Mouse (Mus musculus) R1 (cell line): ENCODE data around the gene Ly6g6c.
A peak's percentile ranks its signal among the peaks of the same experiment; 100 is the strongest.

Source experiments
- DNase-seq: peaks from one replicate; pipeline ENCODE4 v3.0.0-alpha.2; 2018; ENCODE audit warnings: low read depth, low spot score

The Ly6g6c gene

DNA sequence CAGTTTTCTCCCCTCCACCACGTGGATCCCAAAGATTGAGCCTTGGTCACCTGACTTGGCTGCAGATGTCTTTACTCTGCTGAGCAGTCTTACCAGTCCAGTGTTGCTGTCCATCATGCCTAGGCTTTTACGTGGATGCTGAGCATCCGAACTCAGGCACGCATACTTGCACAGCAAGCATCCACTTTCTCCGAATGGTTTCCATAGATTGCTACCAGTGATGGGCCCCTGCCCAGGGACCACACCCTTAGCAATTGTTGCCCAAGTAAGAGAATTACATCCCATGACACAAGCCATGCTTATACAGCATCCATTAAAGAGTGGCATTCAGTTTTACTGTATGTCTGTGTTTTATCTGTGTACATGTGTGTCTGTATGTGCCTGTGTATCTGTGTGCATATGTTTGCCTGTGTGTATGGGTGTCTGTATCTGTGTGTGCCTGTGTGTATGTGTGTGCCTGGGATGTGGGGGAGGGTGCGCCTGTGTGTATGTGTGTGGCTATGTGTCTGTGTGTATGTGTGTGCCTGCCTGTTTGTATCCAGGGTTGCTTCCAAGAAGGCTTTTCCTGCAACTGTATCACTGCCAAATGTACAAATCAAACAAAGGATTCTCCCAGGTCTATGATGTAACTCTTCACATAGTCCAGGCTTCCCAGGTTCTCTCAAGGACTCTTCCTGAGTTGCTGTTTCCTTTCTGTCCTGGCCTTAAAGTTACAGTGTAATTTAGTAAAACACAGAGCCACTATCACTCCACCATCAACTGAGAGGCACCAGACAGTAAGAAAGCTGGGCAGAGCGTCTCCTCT is 9.3 kb upstream of the Ly6g6c start:
- DNase-seq: no peak

DNA sequence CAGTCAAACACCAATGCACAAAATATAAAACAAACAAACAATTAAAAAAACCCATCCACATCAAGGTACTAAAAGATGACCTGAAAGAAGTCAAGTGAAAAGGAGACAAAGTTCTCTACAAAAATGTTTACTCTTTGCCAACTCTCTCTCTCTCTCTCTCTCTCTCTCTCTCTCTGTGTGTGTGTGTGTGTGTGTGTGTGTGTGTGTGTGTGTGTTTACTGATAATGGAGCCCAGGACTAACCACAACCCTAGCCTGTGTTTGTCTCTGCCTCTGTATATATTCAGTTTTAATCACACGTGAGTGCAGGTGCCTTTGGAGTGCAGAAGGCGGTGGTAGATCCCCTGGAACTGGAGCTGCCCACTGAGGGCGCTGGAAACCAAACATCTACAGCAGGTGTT is 8.1 kb upstream of the Ly6g6c start:
- DNase-seq: no peak

DNA sequence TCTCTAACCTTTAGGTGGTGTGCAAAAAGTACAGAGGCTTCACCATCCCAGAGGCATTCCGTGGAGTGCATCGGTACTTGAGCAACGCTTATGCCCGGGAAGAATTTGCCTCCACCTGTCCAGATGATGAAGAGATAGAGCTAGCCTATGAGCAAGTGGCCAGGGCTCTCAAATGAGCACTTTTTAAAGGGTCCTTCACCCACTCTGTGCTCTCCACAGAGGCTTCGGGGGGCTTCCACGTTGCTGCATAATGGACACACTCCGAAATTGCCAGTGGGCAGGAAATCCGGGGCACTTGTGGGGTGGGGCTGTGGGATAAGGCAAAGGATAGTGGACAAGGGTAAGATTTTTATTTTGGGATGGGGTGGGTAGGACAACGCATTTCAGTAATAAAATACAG is 6.9 kb upstream of the Ly6g6c start:
- no peak for DNase-seq

DNA sequence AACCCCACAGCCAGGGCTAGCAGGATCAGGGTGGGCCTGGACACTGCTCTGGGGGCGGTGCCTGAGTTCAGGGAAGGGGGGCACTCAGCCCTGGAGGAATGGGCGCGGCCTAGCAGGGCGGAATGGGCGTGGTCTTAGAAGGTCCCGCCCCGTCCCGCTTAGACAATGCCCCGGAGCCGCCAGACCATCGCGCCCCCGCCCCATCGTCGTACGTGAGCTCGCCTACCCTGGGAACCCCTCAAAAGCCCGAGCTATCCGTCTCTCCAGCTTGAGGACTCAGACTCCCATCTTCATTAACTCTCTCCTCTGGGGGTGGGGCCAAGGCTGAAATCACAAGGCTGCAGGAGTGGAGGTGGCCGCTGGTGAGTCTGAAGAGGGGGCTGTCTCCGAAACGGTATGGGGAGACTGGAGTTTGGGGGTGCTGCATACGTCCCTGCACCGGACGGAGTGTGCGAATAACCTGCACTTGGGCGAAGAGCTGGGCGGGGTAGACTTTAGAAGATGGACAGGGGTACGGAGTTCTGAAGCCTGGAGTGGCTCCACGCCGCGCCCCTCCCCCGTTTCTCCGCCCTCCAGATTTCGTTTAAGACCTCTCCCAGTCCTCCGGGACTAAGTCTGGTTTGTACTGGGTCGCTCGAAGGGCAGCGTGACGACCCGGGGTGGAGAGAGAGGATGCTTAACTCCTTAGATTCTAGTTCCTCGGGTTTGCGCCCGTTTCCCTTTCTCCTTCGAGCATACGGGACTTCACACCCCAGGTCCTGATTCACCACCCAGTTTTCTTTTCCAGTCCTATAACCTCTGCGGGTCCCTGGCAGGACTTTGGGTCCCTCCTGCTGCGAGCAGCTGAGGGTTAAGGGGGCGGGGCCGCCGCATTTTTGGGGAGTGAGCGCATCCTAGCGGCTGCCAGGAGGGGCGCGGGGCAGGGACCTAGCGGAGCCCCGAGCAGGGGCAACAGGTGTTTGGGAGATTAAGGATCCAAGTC is 6.0 kb upstream of the Ly6g6c start, which contains the start of gene Ddah2:
Gene Ddah2, plus strand, starts transcription at position 125 of the 982 bp plus-strand sequence.
- DNase-seq: peak; percentile 90

DNA sequence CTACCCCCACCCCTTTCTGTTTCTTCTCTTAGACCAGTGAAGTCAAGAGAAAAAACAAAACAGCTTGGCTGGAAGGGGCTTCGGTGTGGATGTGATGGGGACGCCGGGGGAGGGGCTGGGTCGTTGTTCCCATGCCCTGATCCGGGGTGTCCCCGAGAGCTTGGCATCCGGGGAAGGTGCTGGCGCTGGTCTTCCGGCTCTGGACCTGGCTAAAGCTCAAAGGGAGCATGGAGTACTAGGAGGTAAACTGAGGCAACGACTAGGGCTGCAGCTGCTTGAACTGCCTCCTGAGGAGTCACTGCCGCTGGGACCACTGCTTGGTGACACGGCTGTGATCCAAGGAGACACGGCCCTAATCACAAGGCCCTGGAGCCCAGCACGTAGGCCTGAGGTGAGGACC is 5.1 kb upstream of the Ly6g6c start:
- DNase-seq: no peak

DNA sequence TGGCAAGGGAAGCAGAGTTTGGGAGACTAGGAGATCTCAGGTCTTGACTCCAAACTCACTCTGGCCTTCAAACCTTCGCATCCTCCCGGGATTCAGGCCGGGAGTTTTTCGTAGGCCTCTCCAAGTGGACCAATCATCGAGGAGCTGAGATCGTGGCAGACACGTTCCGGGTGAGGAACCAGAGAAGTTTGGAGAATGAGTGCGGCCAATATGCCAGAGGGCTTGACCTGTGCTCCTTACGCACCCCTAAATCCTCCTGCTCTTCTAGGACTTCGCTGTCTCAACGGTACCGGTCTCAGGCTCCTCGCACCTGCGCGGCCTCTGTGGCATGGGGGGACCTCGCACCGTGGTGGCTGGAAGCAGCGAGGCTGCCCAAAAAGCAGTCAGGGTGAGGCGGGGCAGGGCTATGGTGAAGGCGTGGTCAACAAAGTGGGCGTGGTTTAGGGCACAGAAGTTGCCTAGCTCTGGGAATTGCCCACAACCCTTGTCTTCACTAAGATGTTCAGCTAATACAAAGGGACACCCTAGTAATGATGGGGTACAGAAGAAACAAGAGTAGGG is 4.4 kb upstream of the Ly6g6c start:
- DNase-seq: peak; percentile 73

DNA sequence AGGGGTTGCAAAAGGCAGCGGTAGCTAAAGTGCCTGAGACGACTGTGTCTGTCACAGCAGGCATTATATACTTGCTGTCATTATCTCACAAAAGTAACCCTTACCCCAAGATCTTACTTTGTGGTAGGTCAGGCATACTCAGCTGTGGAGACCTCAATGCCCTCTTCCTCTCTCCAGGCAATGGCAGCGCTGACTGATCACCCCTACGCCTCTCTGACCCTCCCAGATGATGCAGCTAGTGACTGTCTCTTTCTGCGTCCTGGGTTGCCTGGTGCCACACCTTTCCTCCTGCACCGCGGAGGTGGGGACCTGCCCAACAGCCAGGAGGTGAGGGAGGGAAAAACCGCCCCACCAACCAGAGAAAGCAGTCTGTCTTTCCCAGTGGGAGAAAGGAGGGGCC is 3.9 kb upstream of the Ly6g6c start:
- DNase-seq: peak; percentile 36

DNA sequence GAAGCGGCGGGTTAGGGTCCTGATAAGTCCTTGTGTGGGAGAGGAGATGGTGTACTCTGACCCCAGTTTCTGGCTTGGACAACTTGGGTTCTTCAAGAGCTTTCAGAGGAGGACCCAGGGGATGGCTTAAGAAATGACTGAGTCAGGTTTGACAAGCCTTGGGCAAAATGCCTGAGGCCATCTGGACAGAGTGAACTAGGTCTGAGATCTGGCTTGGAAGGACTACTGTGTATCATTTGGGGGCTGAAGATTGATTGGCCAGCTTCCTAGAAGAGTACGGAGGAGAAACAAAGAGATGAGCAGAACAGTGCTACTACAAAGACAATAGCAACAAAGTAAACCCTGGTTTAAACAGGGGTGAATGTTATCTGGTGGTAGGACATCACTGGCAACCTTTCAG is 1.7 kb upstream of the Ly6g6c start:
- DNase-seq: no peak

DNA sequence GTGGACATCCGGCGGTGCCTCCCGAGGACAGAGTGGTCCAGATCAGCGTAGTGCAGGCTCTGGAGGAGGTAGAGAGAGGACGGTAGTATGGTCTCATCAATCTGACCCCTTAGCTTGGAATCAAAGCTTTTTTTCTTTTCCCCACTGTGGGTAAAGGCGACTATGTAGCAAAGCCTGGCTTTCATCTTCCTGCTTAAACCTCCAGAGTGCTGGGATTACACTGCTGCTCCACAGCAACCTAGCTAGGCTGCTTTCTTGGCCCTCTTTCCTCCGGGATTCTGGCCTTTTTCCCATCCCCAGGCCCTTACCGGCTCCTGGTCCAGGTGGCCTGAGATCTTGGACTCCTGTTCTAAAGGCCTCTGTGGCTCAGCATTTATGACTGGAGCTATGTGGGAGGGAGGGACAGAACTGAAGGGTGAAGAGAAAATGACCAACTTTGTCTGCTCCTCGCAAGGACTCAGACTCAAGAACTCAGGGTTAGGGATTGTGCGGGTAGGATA is 760 bp upstream of the Ly6g6c start:
- no peak for DNase-seq

DNA sequence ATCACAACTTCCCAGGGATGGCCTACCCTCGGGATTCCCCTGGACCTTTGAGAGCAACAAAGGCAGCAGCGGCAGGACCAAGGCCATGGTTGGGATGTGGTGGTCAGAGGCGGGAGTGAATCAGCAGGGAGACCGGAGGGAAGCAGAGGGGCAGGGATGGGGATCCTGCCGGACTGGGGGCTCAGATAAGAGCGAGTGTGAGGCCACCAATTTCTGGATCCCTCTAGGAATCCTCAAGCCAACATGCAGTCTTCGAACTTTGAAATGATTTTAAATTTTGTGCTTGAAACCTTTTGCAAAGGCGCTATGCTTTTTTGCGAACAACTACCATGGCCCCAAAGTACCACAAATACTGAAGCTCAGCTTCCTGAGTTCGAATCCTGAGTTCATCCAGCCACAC is 896 bp downstream of the Ly6g6c start, which contains the start of gene Mpig6b:
Gene Mpig6b, minus strand, starts transcription at position 101 of the 400 bp plus-strand sequence.
- no peak for DNase-seq

DNA sequence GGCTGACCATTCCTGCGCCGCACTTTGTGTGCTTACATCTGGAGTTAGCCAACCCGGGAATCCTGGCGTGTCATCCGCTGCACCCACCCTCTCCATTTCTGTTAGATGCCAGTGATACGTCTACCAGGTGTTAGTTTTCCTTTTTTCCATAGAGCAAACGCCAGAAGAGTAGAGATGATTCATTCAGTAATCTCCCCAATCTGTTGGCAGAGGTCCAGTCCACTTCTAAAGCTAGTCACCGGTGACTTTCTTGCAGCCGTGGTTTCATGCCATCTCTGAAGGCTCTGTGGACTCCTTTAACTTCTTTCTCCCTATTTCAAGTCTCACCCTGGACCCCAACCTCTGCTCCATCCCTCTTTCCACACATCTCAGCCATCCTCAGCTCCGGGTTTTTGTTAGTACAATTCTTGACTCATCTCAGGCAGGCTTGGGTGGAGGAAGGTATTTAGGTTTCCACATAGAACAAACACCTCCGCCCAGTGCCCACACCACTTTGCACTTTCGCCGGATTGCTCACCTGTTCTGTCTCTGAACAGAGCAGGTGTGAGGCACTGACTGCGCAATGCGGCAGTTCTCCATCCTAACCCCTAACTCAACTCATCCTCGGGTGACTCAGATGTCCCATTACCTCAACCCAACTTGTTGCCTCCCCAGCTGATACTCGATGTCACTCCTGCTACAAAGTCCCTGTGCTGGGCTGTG is 3.2 kb downstream of the Ly6g6c start:
- DNase-seq: no peak

DNA sequence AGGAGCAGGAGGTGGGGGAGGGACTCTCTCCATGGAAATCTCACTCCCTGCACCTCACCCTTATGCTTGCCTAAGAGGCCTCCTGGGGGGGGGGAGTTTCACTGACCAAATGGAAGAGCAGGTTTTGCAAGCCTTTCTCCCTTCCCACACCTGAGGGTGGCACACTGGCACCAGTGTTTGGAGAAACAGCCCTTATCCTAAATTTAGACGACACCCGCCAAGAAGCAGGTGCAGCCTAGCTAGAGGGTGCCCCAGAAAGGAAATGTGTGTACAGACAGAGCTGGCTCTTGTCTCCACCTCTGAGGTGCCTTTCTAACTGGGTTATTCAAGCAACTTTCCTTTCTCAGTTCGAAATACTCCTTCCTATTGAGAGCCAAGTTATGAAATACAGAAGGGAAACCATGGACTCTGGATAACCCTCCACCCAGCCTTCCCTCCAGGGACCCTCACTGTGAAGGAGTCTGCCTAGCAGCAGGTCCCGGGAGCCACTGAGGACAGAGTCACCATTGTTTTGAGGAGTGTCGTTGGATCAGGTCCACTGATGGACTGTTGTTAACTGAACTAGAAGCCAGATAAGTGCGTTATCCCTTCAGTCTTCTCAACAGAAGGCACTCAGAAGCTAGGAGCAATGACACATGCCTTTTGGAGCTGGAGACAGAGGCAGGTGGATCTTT is 5.5 kb downstream of the Ly6g6c start:
- DNase-seq: no peak

DNA sequence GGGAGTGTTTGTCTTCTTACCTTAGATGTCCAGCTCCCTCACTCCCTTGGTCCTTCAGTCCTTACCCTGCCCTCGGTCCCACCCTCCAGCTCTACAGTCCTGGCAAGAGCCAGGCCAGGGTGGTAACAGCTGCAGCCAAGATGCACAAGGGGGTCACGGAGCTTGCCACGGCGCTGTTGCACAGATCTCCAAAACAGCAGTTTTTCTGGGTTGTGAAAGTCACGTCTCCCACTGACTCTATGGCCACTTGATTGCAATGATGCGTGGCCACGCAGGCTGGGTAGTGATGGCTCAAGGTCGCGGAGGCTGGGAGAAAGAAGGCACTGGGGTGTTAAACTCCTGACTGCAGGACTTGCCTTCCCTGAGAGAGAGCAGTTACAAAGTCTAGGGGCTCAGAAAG is 6.3 kb downstream of the Ly6g6c start:
- no peak for DNase-seq

DNA sequence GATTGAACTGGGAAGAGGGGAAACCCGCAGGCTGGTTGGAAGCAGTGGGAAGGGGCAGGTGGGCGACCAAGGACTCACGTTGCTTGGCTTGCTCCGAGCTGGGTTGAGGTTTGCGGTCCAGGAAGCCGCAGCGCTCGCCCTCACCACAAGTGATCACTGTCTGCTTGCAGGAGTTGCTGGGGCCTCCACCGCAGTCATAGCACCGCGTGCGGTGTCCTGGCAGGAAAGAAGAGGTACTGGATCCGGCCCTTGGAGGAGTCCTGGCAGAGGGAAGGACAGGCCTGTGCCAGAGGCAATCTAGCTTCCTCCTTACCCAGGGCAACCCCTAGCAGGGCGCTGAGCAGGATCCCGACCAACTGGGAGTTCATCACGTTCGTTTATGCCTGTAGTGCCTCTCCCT is 8.9 kb downstream of the Ly6g6c start:
- DNase-seq: no peak

DNA sequence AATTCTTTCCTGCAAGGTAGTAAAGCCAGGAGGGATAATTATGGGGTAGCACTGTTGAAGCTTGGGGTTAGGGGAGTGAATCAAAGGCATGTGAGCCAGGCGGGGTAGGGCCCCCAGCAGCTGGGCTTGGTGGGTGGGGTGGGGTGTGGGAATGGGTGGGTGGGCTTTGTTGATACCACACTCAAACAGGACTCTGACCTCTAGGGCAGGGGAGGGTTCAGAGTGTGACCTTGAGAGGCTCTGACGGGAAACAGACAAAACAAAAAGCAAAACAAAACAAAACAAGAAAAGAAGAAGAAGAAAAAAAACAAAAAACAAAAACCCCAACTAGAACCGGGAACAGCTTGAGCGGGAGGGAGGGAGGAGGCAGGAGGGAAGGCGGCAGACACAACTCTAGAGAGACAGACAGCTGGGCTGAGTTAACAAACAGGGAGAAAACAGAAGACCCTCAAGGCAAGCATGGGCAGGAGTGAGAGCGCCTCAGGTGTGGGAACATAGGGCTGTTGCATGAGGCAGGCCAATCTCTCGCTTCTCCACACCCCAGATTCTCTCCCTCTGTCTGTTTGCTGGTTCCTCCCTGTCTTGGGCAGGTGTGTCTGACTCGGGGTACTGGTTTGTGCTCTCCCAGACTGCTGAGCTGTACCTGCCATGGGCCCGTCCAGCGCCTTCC is 11.5 kb downstream of the Ly6g6c start, which contains the start of gene Ly6g6e:
Gene Ly6g6e, plus strand, starts transcription at position 396 of the 670 bp plus-strand sequence.
- DNase-seq: peak; percentile 74

DNA sequence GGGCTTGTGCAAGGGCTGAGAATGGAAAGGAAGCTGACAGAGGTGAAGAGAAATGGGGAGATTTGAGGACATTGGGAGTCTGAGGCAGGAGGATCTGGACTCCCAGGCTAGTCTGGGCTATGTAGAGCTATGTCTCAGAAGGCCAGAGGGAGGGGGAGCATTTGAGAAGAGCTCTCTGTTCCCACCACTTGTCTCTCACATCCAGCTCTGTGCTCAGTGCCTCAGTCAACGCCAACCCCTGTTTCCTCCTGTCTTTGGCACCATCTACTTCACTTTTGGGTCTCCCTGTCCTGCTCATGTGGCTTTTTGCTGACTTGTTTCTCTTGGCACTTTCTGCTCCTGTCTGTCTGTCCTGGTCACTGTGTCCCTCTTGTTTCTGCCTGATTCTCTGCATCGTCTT is 12.1 kb downstream of the Ly6g6c start:
- DNase-seq: peak; percentile 40

DNA sequence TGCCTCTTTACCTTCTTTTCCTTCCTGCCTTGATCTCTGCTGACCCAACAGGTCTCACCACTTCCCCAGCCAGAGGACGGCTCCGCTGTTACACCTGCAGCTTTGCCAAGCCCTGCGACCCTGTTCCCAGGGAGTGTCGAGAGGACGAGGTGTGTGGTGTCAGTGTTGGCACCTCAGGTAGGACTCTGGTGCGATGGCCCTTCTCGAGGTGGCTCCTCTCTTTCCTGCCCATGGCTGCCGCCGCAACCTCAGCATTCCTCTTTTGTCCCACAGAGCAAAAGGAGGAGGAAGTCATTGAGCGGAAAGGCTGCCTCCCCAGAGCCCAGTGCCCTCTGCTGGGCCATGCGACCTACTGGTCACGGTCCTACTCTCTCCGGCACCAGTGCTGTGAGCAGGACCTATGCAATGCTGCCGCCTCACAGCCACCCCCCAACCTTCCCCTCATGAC is 12.6 kb downstream of the Ly6g6c start, which contains the start of gene Ly6g6d:
Gene Ly6g6d, minus strand, starts transcription at position 280 of the 448 bp plus-strand sequence.
- no peak for DNase-seq

DNA sequence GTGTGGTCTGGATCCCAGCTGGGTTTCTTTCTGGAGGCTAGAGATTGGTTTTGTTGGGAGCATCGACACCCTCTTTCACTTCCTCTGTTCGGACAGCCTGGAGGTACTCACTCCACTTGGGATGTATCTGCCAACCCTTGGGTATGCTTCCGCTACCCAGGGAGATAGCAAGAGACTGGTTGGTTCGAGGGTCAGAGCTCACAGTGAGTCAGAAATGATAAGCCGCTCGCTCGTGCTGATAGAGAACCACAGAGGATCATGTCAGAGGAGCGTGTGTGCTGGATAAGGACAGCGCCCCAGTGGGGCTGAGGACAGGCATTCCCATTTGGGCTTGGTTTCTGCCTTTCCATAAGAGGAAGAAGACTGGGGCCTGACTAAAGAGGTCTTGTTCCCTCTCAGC is 14.6 kb downstream of the Ly6g6c start:
- no peak for DNase-seq

DNA sequence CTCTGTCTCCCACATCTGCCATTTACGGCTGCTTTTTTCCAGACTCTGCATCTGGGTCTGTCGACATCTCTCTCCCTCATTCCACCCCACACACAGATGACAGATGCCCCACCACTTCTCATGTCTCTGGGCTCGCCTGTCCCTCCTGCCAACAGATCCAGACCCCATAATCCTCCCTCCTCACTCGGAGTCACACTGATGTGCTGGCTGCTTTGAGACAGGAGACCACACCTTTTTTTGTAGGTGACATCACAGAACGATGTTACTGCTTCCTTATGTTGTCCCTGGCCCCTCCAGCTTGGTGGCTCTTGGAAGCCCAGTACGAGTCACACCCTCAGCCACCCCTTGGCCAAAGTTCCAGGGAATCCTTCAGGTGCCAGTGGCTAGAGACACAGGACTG is 15.1 kb downstream of the Ly6g6c start:
- DNase-seq: no peak

DNA sequence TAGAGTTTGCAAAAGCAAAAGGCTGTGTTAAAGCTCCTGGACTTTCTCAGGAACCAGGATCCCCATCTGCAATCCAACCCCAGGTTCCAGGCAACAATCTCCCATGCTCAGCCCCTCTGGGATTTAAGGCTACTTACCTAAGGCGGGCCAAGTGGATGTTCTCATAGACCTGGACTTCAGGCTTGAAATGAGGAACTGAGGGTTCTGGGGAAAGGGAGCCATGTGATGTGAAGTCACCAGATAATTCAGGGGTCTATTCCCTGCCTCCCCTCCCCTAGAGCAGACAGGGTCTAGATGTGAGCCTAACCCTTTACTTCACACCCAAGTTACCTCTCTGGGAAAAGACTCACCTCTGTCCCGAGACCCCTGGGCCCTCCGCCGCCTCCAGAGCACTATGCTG is 15.5 kb downstream of the Ly6g6c start:
- DNase-seq: no peak
